Mouse (Mus musculus): ENCODE measurements around the gene Aym1.
"Not testable (repeated sequence)": the region's sequence is repeated elsewhere in the genome, so short reads cannot be mapped to it uniquely, and the experiment has no call there.

Gene Aym1

DNA sequence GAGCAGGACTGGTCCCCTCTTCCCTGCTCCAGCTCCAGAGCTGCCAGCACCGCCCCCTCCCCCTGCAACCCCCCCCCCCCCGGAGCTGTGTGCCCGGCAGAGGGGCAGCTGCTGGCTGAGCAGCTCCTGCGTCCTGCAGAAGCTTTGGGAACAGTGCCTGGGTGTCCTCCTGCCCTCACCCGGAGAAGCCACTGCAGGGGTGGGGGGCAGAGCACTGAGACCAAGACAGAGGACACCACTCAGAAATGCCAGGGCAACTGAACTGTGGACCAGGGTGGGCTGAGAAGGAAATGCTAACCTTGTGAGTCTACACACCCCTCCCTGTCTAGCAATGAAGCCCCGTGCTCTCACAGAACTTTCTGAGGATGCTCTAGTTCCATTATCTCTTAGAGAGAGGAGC lies at the start of gene Aym1:
Gene Aym1, plus strand, starts transcription at position 109 of the 400 bp plus-strand sequence.
- DNase-seq (ENCODE audit: low spot score in 2 of 2): no peak

DNA sequence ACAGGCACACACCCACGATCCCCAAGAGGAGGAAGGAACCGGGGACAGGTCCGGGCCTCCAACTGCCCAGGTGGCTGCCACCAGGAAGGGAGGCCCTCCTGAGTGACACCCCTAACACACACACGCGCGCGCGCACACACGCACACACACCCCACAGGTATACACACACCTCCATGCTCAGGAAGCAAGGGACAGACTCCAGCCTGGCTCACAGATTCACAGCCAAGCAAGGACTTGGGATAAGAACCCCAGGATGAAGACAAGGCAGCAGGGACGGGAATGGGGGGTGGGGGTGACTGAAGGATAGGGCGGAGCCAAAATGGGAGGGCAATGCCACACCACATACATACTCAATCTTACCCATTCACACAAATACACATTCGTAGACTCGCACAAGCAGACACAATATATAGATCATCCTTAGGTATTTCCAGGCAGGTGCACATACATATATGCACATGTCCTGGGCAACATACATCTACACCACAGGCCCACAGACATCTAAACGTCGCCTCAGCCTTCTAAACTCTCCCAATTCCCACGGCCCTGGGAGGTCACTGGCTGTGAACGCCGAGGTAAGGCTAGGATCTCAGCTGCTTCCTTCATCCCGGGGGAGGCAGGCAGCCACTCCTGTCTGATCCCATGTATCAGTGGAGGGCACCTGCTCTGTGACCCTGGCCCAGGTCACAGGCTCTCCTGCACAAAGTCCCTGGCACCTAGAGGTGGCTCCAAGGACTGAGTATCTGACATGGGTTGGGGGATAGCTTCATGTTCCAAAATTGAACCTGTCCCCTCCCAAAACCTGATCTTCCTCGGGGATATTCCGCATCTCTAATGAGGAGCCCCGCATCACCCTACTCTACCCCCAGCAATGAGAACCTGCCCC lies 47.4 kb upstream of the Aym1 start:
- DNase-seq (ENCODE audit: low spot score in 2 of 2): no peak

DNA sequence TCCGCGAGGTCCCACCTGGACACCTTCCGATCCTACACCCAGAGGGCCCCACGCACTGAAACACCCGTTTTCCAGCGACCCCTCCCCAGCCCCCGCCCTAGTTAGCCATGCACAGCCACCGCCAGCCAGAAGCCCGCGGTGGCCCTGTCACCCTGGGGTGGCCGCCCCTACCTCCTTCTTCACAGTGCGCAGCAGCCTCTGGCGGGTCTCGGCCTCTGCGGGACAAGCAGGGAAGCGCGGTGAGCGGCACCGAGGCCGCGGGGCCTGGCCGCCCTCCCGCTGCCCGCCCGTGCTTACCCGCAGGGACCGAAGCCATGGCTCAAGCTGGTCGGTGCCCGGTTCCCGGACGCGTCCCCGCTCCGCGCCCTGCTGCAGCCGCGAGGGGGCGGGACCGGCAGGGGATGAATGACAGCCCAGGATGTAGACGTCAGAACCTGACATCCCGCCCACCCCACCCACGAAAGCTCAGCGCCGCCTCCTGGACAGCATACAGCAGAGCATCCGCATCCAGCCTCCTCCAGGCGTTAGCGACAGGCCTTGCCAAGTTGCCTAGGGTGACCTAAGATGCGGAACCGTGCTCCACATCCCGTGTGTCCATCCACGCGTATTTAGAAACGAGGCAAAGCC lies 46.6 kb upstream of the Aym1 start, which contains the start of gene Sgsm1:
Gene Sgsm1, minus strand, starts transcription at position 410 of the 627 bp plus-strand sequence.
- DNase-seq (ENCODE audit: low spot score in 2 of 2): peak; percentile 7 to 51

DNA sequence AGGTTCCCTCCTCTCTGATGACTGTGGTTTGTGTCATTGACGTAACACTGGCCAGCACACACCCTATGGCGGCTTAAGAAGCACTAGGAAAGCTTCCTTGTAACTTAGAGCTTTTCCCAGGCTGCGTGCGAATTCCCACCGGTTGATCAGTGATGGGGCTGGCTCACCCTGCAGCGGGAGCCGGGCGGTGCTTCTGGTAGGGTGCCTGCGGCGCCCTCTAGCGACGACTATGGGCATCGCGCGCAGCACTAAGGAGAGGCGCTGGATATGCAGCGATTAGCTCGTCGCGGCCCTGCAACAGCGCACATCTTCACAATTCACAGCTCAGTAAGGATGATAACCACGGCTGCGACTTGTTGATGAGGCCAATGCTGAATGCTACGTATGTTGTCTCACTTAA lies 43.1 kb upstream of the Aym1 start:
- DNase-seq (ENCODE audit: low spot score in 2 of 2): peak in 1 of 2 experiments; percentile 25

DNA sequence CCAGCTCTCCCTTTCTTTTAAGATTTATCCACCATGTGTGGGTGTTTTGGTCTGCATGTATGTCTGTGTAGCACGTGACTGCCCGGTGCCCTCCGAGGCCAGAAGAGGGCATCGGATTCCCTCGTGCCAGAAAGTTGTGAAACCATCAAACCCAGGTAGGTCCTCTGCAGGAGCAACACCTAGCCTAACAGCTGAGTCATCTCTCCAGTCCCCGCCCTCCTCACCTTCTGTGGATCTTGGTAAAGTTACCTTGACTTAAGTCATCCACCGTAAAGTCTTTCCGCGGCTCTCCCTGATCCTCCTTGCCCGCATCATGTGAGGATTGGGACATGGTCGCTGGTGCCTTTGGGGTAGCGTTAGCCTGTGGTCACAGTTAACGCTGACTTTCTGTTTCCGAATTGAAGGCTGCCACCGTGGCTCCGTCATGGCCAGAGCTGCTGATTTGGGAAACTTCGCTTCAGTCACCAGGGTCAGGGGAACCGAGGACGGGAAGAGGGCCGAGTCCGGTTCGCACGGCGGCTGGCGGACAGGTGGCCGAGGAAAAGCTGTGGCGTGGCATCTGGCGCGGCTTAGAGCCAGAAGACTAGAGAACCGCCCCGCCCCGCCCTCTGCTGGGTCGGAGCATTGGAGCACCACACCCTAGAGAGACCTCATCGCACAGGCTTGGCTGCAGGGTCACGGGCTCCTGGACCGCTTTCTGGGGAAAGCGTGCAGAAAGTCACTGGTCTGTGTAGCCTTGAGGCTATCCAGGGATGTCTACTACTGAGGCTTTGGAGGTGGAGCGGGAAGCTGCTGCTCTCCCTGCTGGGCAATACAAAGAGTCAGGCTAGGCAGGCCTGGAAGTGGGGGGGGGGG lies 33.1 kb upstream of the Aym1 start:
- no peak for DNase-seq (ENCODE audit: low spot score in 2 of 2)

DNA sequence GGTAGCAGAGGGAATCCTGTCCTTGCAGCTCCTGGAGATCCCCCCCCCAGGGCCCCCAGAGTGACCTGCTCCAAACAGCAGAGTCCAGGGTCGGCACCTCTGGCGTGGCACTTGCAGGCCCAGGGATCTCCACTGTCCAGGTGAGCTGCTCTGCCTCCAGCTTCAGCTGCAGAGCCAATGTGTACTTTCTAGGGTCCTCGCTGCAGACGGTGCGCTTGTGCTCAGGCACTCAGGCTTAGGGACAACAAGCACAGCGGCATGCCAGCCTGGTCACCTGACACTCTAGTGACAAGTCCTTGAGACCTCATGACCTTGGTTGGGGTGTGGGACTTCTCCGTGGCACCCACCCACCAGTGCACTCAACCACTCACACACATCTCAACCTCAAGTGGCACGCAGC lies 27.6 kb upstream of the Aym1 start:
- DNase-seq (ENCODE audit: low spot score in 2 of 2): no peak

DNA sequence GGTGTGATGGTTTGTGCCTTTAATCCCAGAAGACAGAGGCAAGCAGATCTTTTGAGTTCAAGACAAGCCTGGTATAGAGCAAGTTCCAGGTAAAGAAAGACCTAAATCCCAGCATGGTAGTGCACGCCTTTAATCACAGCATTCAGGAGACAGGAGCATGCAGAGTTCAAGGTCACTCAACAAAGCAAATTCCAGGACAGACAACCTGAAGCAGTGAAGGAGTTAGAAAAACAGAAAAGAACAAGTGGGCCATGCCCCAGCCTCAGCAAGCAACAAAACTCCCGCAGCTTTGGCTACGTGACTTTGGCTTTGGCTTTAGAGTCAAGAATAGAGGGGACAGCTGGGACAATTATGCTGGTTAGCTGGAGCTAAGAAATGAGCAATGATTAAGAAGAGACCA lies 26.9 kb upstream of the Aym1 start:
- DNase-seq (ENCODE audit: low spot score in 2 of 2): no peak

DNA sequence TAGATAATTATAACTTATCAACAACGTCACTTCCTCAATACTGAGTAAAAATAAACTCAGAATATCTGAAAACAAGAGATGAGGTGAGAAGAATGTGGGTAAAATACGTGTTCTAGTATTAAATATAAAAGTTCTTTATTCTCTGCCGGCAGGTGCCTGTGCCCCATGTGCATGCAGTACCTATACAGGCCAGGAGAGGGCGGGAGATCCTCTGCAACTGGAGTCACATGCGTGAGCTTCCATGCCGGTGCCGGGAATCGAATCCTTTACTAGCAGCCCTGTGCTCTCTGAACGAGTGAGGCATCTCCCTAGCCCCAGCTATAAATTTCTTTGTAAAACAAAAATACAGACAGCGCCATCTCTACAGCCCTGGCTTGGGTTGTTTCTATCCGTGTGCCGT lies 24.9 kb upstream of the Aym1 start:
- DNase-seq (ENCODE audit: low spot score in 2 of 2): peak in 1 of 2 experiments; percentile 41

DNA sequence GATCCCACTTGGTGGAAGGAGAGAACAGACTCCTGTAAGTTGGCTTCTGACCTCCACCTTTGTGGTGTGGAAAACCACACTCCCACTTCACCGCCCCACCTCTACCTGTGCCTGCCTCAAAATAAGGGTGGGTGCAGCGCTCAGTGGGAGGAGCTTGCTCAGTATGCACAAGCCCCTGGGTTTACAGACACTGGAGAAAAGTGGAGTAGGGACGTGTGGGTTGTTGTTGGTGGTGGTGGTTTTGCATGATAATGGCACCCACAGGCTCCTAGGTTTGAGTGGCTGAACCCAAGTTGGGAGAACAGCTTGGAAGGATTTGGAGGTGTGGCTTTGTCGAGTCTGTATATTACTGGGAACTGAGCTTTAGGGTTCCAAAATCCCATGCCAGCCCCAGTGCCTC lies 24.2 kb upstream of the Aym1 start:
- no peak for DNase-seq (ENCODE audit: low spot score in 2 of 2)

DNA sequence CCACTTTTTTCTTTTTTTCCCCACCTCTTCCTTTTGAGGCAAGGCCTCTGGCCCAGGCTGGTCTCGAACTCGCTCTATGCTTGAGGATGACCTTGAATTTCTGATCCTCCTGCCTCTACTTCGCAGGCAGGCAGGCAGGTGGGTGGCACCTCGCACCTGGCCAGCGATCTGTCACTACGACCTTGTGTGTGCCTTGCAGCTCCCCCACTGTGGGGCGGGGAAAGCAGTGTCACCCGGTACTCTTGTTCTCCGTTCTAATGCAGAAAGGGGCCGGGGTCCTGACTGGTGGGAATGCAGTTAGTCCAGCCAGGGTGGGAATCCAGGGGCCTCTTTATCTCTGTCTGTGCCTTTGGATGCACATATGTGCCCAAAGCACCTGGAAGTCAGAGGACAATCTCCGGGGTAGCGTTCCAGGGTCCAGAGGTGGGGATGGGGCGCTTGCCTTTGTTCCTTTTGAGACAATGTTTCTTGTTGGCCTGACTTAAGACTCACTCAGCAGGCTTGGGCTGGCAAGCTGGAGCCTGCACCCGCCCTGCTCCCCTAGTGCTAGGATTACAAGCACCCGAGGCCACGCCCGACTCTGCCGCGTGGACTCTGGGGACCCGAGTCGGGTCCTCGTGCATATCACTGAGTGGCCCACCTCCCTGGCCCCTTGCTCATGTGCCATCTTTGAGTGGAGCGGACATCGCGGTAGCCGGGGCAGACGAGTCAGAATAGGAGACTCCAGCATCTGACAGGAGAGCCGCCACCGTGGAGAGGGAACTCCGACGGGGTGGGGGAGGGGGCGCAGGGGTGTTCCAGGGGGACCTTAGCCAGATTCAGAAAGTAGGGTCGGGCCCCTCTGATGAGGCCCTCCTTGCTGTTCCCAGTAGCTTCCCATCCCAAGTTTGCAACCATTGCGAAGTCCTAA lies 22.2 kb upstream of the Aym1 start:
- no peak for DNase-seq (ENCODE audit: low spot score in 2 of 2)

DNA sequence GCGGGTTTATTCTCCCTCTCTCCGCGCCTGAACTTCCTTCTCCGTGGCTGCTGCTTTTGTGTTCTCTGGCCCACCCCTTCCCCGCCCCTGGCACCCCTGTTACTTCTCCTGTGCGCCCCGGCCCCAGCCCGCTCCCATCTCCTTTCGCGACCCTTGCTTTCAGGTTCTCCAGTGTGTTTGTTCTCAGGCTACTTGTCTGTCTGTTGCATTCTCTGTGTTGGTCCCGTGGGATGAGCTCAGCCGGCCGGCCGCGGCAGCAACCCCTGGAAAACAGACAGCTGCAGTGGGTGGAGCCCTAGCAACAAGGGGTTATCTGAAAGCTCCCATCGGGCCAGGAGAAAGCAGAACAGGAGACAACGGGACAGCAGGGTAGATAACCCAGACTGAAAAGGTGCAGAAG lies 21.4 kb upstream of the Aym1 start:
- DNase-seq (ENCODE audit: low spot score in 2 of 2): no peak

DNA sequence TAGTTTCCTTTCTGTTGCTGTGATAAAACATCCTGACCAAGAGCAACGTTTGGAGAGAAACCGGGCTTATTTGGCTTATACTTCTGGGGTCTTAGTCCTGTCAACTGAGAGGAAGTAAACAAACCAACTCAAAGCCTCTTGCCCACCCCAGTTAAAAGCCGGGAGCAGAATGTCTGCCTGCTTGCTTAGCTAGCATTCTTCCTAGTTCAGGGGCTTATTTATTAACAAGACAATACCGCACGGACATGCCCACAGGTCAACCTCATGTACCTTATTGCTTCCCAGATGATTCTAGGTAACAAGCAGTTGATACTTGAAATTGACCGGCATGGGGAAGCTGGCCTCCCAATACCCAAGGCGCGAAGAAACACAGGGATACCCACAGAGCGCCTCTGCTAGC lies 20.8 kb upstream of the Aym1 start:
- DNase-seq (ENCODE audit: low spot score in 2 of 2): no peak

DNA sequence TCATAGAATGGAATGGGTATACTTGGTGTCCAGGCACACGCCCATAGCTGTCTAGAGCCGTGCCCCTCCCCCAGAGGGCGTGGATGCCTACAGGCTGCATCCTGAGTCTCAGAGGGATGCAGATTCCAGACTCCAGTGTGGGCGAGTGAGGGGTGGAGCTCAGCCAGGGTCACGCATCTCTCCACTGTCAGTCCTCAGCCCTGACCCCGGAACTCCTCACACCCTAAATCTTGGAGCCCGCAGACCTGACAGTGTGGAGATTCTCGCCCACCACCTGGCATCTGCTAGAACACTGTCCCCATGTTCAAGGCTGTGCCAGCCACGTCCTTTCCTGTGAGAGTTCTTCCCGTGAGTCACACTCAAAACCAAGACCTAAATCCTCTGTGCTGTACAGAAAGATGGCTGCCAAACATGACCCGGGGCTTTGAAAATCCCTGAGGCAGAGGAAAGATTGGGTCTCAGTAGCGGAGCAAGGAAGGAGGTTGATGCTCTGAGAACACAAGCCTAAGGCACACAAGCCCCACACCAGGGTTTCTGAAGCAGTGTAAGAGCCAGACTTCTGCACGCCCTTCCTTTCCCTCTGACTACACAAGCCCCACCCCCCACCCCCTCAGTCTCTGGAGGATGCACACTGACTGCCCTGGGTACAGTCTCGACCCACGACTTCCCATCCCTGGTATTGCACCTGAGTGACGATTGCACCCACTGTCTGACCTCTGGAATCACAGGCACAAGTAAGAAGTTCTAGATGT lies 12.3 kb upstream of the Aym1 start:
- DNase-seq (ENCODE audit: low spot score in 2 of 2): no peak

DNA sequence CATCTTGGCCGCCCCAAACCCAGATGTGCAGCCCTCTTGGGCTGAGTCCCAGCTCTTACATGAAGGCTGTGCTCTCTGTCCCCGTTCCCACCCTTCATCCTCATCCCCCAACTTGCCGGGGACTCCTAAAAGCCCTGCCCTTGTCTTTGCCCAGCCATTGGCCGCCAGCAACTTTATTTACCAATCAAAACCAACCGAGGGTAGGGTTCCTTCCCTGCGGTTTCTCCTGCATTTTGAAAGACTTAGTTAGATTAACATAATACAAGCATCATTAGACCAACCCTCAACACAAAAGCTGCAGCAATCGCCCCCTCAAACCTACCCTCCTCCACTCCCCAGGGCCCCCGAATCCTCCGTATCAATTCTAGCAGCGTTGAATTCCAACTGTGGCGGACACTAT lies 11.3 kb upstream of the Aym1 start:
- DNase-seq (ENCODE audit: low spot score in 2 of 2): no peak

DNA sequence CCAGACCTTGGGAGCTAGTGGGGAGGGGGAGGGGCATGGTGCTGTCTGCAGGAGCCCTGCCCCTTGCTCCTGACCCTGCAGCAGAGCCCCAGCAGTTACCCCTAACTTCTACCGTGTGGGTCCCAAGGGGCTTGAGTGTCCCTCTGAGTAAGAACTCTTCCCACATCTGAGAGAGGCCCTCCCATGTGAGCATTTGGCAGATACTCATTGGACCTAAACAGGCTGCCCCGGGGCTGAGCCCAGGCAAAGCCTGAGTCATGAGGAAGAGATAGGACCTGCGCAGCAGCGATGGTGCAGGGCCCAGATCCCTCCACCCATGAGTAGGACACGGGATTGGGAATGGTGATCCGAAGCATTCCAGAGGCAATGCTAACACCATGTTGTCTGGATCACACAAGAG lies 10.4 kb upstream of the Aym1 start:
- DNase-seq (ENCODE audit: low spot score in 2 of 2): not testable (repeated sequence)

DNA sequence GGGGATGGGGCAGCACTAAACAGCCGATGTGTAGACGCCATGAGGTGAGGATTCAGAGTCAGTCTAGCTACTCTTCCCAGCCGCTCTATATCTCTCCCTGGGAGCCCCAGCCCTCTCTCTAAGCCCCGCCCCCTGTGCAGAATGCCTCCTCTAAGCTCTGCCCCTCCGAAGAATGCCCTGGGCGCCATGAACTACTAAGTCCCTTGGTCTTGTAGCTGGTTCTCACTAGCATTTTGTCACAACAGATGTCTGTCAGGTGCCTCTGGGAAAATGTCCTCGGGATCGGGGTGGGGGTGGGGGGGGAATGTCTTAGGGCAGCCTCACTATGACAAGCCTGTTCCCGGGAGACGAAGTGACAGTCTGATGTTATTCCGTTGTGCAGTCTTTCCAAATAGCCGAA lies 9.5 kb upstream of the Aym1 start:
- no peak for DNase-seq (ENCODE audit: low spot score in 2 of 2)

DNA sequence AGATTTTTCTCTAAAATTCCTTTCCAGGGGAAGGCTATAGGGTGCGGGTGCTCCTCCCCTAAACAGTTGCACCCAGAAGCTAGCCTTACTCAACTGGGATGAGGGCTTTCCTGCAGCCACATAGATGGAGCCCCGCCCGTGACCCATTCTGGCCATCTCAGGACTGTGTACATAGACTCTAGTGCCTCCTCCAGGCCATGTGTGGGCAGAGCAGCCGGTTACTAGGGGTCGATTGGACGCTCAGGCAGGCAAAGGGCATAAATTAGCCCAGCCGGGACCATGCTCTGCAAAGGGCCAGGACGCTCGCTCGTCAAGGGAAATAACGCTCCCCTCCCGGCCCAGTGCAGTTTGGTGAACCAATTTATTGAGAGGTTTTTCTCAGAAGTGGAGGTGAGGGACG lies 8.5 kb upstream of the Aym1 start:
- no peak for DNase-seq (ENCODE audit: low spot score in 2 of 2)

DNA sequence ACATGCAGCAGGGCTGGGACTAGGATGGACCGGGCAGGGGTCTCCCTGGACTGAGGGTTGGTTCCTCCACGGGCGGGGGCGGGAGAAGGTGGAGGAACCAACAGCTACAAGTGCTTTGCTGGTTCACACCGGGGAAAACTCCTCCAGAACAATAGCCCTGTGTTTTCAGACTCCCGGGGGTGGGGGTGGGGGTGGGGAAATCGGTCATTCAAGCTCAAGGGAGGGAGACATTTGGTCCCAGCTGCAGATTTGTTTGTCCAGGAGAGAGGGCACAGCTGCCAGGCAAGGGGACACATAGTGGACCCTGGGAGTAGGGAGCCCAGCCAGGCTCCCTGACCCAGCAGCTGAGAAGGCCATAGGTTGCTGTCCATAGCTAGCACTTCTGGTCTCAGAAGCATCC lies 7.9 kb upstream of the Aym1 start:
- DNase-seq (ENCODE audit: low spot score in 2 of 2): no peak

DNA sequence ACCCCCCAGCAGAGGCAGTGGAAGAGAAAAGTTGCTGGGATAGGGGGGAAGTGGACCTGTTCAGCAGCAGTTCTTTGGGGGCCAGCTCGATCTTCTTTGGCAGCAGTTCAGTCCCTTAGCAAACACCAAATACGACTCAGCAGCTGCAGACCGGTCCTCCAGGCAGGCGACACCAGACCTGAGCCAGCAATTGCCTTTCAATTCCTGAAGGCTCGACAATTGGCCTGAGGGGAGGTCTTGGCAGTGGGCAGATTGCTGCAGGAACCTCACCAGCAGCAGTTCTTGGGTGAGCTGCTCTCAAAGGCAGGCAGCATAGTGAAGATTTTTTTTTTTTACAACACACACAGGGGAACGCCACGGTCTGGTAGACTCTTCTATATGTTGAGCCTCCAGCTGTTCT lies 7.3 kb upstream of the Aym1 start:
- DNase-seq (ENCODE audit: low spot score in 2 of 2): no peak

DNA sequence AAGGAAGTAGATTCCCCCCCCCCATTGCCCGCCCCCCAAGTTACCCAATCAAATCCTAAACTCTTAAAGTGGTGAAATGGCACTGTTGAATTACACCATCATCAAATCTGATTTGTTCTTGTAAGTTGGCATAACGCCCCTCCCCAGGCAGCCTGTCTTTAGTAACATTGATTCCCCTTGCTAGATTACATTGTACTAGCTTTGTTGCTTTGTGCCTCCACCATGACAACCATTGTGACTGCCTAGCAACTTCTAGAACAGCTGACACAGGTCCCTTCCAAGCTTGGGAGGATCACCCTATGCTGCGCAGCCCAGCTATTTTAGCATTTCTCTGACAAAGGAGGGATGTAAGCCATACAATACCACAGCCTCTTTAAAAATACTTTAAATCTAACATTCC lies 5.3 kb upstream of the Aym1 start:
- no peak for DNase-seq (ENCODE audit: low spot score in 2 of 2)

DNA sequence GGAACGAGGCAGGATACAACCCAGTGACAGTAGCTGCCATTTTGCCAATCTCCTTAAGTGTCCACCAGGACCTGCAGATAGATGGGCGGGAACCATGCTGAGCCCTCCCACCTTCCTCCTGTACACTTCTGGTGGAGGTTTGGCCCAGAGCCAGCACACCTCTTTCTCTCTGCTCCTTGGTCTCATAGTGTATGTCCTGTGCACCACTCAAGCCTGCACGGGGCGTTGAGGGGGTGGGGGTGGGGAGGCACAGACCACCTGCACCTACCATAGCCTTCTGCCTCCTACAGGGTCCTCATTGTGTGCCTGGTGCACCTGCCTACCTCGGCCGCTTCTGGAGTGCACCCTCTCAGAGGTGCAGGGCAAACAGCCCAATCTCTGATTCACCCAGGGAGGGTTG lies 4.5 kb upstream of the Aym1 start:
- no peak for DNase-seq (ENCODE audit: low spot score in 2 of 2)

All from thymus, postnatal 10 days (tissue).